Mouse (Mus musculus) kidney, adult 2 months (tissue): Measurements from ENCODE around the gene Vipr2.

Source experiments
- CTCF ChIP-seq: fragments of 200-500 bp; conservative IDR thresholded peaks from 2 replicates; pipeline ENCODE4 v1.5.1; 2011; ENCODE audit warnings: low read depth, mild to moderate bottlenecking, control low read depth, low read length, moderate library complexity, mixed read lengths; ENCODE audit not compliant: insufficient read depth, insufficient read length
- POLR2A ChIP-seq: fragments of 200-500 bp; IDR thresholded peaks from one replicate; pipeline ENCODE4 v1.6.1; 2011; ENCODE audit warnings: low read depth, low read length, control low read depth

- TF ChIP-seq POLR2A (no peak), CTCF (no peak)
Measured at GRCm38 (mm10) chr12:116094765-116095555, 17.4 kb downstream of the Vipr2 start.
